Mouse (Mus musculus) olfactory bulb, adult 2 months (tissue): ENCODE results near the gene Pomgnt1.

Experiments
- CTCF ChIP-seq: fragments of 200-500 bp; IDR thresholded peaks from 2 replicates; pipeline ENCODE4 v1.5.1; 2012; ENCODE audit warnings: low read depth, mild to moderate bottlenecking, low read length, moderate library complexity; ENCODE audit not compliant: insufficient read depth
- POLR2A ChIP-seq: fragments of 200-500 bp; IDR thresholded peaks from 2 replicates; pipeline ENCODE4 v1.6.1; 2012; ENCODE audit warnings: mild to moderate bottlenecking, low read depth, low read length, moderate library complexity; ENCODE audit not compliant: insufficient read depth

DNA sequence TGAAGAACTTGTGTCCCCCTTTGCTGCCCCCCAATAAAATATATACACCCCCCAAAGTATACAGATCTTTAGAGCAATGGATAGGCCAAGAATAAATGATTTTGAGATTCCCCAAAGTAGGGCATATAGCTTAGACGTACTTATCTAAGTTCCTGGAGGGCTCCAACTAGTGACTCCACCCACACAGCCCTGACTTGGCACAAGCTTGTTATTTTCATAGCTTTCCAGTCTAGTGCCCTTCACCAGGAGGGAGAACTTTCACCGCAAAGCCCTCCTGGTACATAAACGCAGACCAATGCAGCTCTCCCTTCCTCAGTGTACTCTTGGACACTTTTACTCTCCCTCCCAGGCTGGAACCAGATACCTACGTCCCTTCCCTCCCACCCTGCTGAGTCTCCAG is 38.5 kb downstream of the Pomgnt1 start:
- TF ChIP-seq POLR2A (no peak), CTCF (no peak)
